Comparison of ENCODE assay signal across 9 mouse cellular contexts in the genomic region with DNA sequence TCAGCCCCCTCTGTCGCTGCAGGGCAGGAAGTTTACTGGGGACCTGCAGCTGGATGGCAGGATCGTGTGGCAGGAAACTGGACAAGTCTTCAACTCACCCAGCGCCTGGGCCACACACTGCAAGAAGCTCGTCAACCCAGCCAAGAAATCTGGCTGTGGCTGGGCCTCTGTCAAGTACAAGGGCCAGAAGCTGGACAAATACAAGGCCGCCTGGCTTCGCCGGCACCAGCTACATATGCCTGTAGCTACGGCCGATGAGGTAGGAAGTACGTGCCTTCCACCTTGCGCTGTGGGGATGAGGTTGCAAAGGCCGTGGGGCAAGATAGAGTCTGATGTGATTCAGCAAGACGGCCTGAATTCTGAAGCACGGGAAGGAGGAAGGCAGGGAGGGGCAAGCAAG. TPM values are rescaled to one million over a fixed set of nuclear protein-coding genes. Genes with fewer than 3 reads are reported as not detected.
DNase-seq lines count a peak whose midpoint lies in the region; ATAC-seq and TF ChIP-seq lines count a peak whose summit lies in the region.
"Had no signal": no experiment of that assay in that cellular context is flagged by ENCODE, and none has a peak within 500 bp of the region (broad histone marks: within the 10 kb centered on the region; RNA-seq: fewer than 3 reads in every experiment).

No protein-coding gene starts in this region.

- H3K4me1 ChIP-seq in heart, embryonic 16.5 days (ENCODE audit: control insufficient read depth, insufficient read depth, low read length) = peaks cover 18% of the 10 kb centered on the region
- peaks cover 6% of the 10 kb centered on the region; the same call in 1 of the 2 replicates for H3K4me1 ChIP-seq in cortical plate, adult 2 months (ENCODE audit: control insufficient read depth, insufficient read depth, low read length)
- H3K4me1 ChIP-seq in hindbrain, embryonic 15.5 days (replicated peaks) = peaks cover 30% of the 10 kb centered on the region
- H3K4me1 ChIP-seq in midbrain, embryonic 14.5 days (ENCODE audit: control insufficient read depth, insufficient read depth, low read length) = peaks cover 21% of the 10 kb centered on the region

- no peak for ATAC-seq in heart, embryonic 16.5 days (replicated peaks; ENCODE audit: extremely low read depth, insufficient read depth, low FRiP score)
- no peak for ATAC-seq in hindbrain, embryonic 15.5 days (ENCODE audit: low FRiP score, low read depth)
- no peak for ATAC-seq in midbrain, embryonic 14.5 days (ENCODE audit: low FRiP score, low TSS enrichment)

- H3K9me3 ChIP-seq in heart, embryonic 16.5 days (replicated peaks; ENCODE audit: control insufficient read depth, low read length) = no peaks in the 10 kb centered on the region
- no peaks in the 10 kb centered on the region for H3K9me3 ChIP-seq in hindbrain, embryonic 15.5 days
- no peaks in the 10 kb centered on the region for H3K9me3 ChIP-seq in midbrain, embryonic 14.5 days (ENCODE audit: control insufficient read depth, low read length)

- WGBS in heart, embryonic 16.5 days = 67% methylated on average over 14 of the region's 14 CpGs
- WGBS in hindbrain, embryonic 15.5 days = 71% methylated on average over 14 of the region's 14 CpGs
- 73% methylated on average over 14 of the region's 14 CpGs for WGBS in midbrain, embryonic 14.5 days

- peaks cover 21% of the 10 kb centered on the region for H3K36me3 ChIP-seq in heart, embryonic 16.5 days (ENCODE audit: control insufficient read depth, insufficient read depth)
- H3K36me3 ChIP-seq in hindbrain, embryonic 15.5 days = peaks cover 13% of the 10 kb centered on the region
- peaks cover 35% of the 10 kb centered on the region for H3K36me3 ChIP-seq in midbrain, embryonic 14.5 days (ENCODE audit: control insufficient read depth, insufficient read depth, low read length)

- TF ChIP-seq POLR2A in cortical plate, adult 2 months (IDR thresholded peaks at IDR 0.05; ENCODE audit: extremely low read depth, insufficient read depth, low read length) = no peak

- no peaks in the 10 kb centered on the region for H3K27me3 ChIP-seq in heart, embryonic 16.5 days (ENCODE audit: control insufficient read depth, insufficient read depth, low read length)
- H3K27me3 ChIP-seq in hindbrain, embryonic 15.5 days = no peaks in the 10 kb centered on the region
- H3K27me3 ChIP-seq in midbrain, embryonic 14.5 days (ENCODE audit: control insufficient read depth, insufficient read depth, low read length) = no peaks in the 10 kb centered on the region

- peak overlapping the region; percentile 85 for H3K9ac ChIP-seq in heart, embryonic 16.5 days (ENCODE audit: low read length)
- H3K9ac ChIP-seq in hindbrain, embryonic 15.5 days = peak overlapping the region; percentile 81
- peak overlapping the region; percentile 82; the same call in 1 of the 2 replicates for H3K9ac ChIP-seq in midbrain, embryonic 14.5 days (replicated peaks; ENCODE audit: low read length)

- H3K27ac ChIP-seq in heart, embryonic 16.5 days (ENCODE audit: low read length) = no peak overlapping the region
- no peak overlapping the region for H3K27ac ChIP-seq in cortical plate, adult 2 months (ENCODE audit: insufficient read depth, low read length)
- H3K27ac ChIP-seq in hindbrain, embryonic 15.5 days (replicated peaks) = peak overlapping the region; percentile 96; the same call in 1 of the 2 replicates
- H3K27ac ChIP-seq in midbrain, embryonic 14.5 days (replicated peaks; ENCODE audit: low read depth, low read length) = peak overlapping the region; percentile 97; the same call in 1 of the 2 replicates

- no peak for DNase-seq in heart, adult 8-10 months (ENCODE audit: low spot score)
- no peak for DNase-seq in midbrain, embryonic 14.5 days
- DNase-seq in spleen, postnatal 10 days (ENCODE audit: low spot score in 2 of 2) = no peak
- DNase-seq in thymus, adult 18-20 months = no peak
- no peak for DNase-seq in frontal cortex, postnatal 25 days (ENCODE audit: low spot score in 2 of 2)

- peak overlapping the region; percentile 91 for H3K4me2 ChIP-seq in heart, embryonic 16.5 days (ENCODE audit: low read depth, low read length)
- H3K4me2 ChIP-seq in hindbrain, embryonic 15.5 days = peak overlapping the region; percentile 98
- H3K4me2 ChIP-seq in midbrain, embryonic 14.5 days (ENCODE audit: low read length) = peak overlapping the region; percentile 98

- TF ChIP-seq CTCF in cortical plate, adult 2 months (IDR thresholded peaks at IDR 0.05; ENCODE audit: extremely low read depth, insufficient read depth, low read length) = no peak

- no peak overlapping the region; the same call in 1 of the 2 replicates for H3K4me3 ChIP-seq in heart, embryonic 16.5 days (ENCODE audit: low read length)
- peak overlapping the region; percentile 68 for H3K4me3 ChIP-seq in cortical plate, adult 2 months (ENCODE audit: insufficient read depth, low read length)
- peak overlapping the region; percentile 79 for H3K4me3 ChIP-seq in hindbrain, embryonic 15.5 days
- peak overlapping the region; percentile 76 for H3K4me3 ChIP-seq in midbrain, embryonic 14.5 days (replicated peaks; ENCODE audit: low read depth, low read length)

RNA-seq across cellular contexts. Expression of gene Mpnd, which starts 4.7 kb away (rescaled TPM):
- polyA plus RNA-seq in heart, embryonic 16.5 days (2015; fragmentation: Nextera tagmentation; extraction: Ambion mirVana) = 77.4 and 78.0 TPM in 2 replicates
- 10 to 100 TPM; 78.9 to 90.4 (median 87.1) TPM for total RNA-seq in heart, adult 8-10 months (2022)
- 142 and 154 TPM in 2 replicates for polyA plus RNA-seq in cortical plate, adult 2 months (2012; rRNA removed)
- polyA plus RNA-seq in hindbrain, embryonic 15.5 days (2015; fragmentation: Nextera tagmentation; extraction: Ambion mirVana) = 145 and 149 TPM in 2 replicates
- polyA plus RNA-seq in midbrain, embryonic 14.5 days (2014; fragmentation: Nextera tagmentation; extraction: Ambion mirVana) = 164 and 169 TPM in 2 replicates

RNA-seq across cellular contexts. Expression of gene Stap2, which starts 4.9 kb away (rescaled TPM):
- polyA plus RNA-seq in heart, embryonic 16.5 days (2015; fragmentation: Nextera tagmentation; extraction: Ambion mirVana) = 16.6 and 17.9 TPM in 2 replicates
- 10 to 100 TPM; 11.8 to 17.5 (median 14.4) TPM for total RNA-seq in heart, adult 8-10 months (2022)
- polyA plus RNA-seq in cortical plate, adult 2 months (2012; rRNA removed) = 6.0 TPM in 2 replicates
- 6.2 and 6.5 TPM in 2 replicates for polyA plus RNA-seq in hindbrain, embryonic 15.5 days (2015; fragmentation: Nextera tagmentation; extraction: Ambion mirVana)
- 5.1 and 5.5 TPM in 2 replicates for polyA plus RNA-seq in midbrain, embryonic 14.5 days (2014; fragmentation: Nextera tagmentation; extraction: Ambion mirVana)

RNA-seq across cellular contexts. Expression of gene Fsd1, which starts 23.9 kb away (rescaled TPM):
- 2.3 and 3.5 TPM in 2 replicates for polyA plus RNA-seq in heart, embryonic 16.5 days (2015; fragmentation: Nextera tagmentation; extraction: Ambion mirVana)
- 1 to 10 TPM in 1 of 4 experiments, under 1 TPM in 1, not detected in 2; 0.52 to 1.6 TPM for total RNA-seq in heart, adult 8-10 months (2022)
- 76.7 and 91.0 TPM in 2 replicates for polyA plus RNA-seq in cortical plate, adult 2 months (2012; rRNA removed)
- polyA plus RNA-seq in hindbrain, embryonic 15.5 days (2015; fragmentation: Nextera tagmentation; extraction: Ambion mirVana) = 193 and 215 TPM in 2 replicates
- polyA plus RNA-seq in midbrain, embryonic 14.5 days (2014; fragmentation: Nextera tagmentation; extraction: Ambion mirVana) = 141 and 188 TPM in 2 replicates
- total RNA-seq: hematopoietic stem cell, adult 5-6 weeks had no signal

RNA-seq across cellular contexts. Expression of gene Sh3gl1, which starts 26.2 kb away (rescaled TPM):
- 81.1 and 82.8 TPM in 2 replicates for polyA plus RNA-seq in heart, embryonic 16.5 days (2015; fragmentation: Nextera tagmentation; extraction: Ambion mirVana)
- 10 to 100 TPM; 12.3 to 14.4 (median 13.3) TPM for total RNA-seq in heart, adult 8-10 months (2022)
- polyA plus RNA-seq in cortical plate, adult 2 months (2012; rRNA removed) = 56.5 and 59.4 TPM in 2 replicates
- 108 and 111 TPM in 2 replicates for polyA plus RNA-seq in hindbrain, embryonic 15.5 days (2015; fragmentation: Nextera tagmentation; extraction: Ambion mirVana)
- polyA plus RNA-seq in midbrain, embryonic 14.5 days (2014; fragmentation: Nextera tagmentation; extraction: Ambion mirVana) = 96.2 and 96.3 TPM in 2 replicates

RNA-seq across cellular contexts. Expression of gene Chaf1a, which starts 30.0 kb away (rescaled TPM):
- polyA plus RNA-seq in heart, embryonic 16.5 days (2015; fragmentation: Nextera tagmentation; extraction: Ambion mirVana) = 12.1 and 12.7 TPM in 2 replicates
- 1 to 10 TPM in 3 of 4 experiments, under 1 TPM in 1; 0.84 to 1.9 (median 1.4) TPM for total RNA-seq in heart, adult 8-10 months (2022)
- 2.6 and 2.8 TPM in 2 replicates for polyA plus RNA-seq in cortical plate, adult 2 months (2012; rRNA removed)
- polyA plus RNA-seq in hindbrain, embryonic 15.5 days (2015; fragmentation: Nextera tagmentation; extraction: Ambion mirVana) = 7.6 and 7.8 TPM in 2 replicates
- 3.3 and 4.8 TPM in 2 replicates for polyA plus RNA-seq in midbrain, embryonic 14.5 days (2014; fragmentation: Nextera tagmentation; extraction: Ambion mirVana)

Comparison
In these comparisons a context has a peak if more than half of its experiments do, and no peak if none do; other contexts are left out.
1. H3K27ac ChIP-seq: peak in hindbrain, embryonic 15.5 days (single experiment) and midbrain, embryonic 14.5 days (single experiment); none in heart, embryonic 16.5 days (single experiment) and cortical plate, adult 2 months (single experiment).
2. RNA of gene Fsd1, which starts 23.9 kb away (polyA plus RNA-seq): 193 to 215 TPM in hindbrain, embryonic 15.5 days, 141 to 188 TPM in midbrain, embryonic 14.5 days and 76.7 to 91.0 TPM in cortical plate, adult 2 months; 2.3 to 3.5 TPM in heart, embryonic 16.5 days; every median in the first group is over 10 times any median in the second.
3. Peak in every context shown above with its lines, with median percentiles within 50 percentile points of each other: H3K4me2 ChIP-seq and H3K9ac ChIP-seq.